Mouse (Mus musculus) A20 (cell line): ENCODE measurements around the gene Ism1.

ENCODE experiments used
- DNase-seq: peaks from one replicate; pipeline ENCODE4 v3.0.0-alpha.2; 2011; ENCODE audit warnings: low read depth, low spot score

Gene Ism1

DNA sequence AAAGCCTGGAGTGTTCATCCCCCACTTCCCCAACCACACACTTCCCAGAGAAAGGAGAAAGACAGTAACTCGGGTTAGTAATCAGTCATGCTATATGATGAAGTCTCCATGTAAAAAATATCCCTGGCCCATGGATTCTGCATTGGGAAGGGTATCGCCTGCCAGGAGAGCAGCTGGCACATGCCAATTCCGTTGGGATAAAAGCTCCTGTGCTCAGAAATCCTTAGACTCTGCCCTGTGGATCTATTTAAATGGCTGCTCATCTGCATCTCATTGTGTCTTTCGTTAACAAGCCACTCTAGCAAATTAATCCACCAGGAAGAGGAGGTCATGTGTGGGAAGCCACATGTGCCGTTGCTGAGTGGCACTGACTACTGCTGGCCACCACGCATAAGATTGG, 129.9 kb downstream of the Ism1 start:
- DNase-seq, result no peak
